Mouse (Mus musculus) frontal cortex, postnatal 14 days (tissue): Measurements from ENCODE around the gene Steap1.

Source experiments
- DNase-seq, 2 experiments: peaks; one replicate each; pipeline ENCODE4 v3.0.0; 2022; ENCODE audit warnings: low spot score in 2 of 2

The Steap1 gene

DNA sequence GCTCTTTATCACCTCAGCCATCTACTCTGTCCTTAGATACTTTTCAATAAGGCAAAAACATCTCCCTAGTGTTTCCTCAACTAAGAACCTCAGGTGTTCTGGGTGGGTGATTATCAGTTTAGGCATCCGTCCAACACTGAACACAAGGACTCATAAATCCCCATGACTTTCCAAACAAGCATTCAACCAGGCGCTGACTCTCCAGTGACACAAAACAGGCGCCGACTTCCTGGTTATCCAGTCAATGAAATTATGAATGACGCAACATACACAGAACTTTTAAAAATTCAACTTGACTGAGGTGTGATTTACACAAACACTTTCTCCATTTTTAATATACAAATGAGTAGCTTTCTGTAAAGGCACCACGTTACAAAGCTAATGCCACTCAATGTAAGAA lies 60.9 kb downstream of the Steap1 start:
- DNase-seq: no peak

DNA sequence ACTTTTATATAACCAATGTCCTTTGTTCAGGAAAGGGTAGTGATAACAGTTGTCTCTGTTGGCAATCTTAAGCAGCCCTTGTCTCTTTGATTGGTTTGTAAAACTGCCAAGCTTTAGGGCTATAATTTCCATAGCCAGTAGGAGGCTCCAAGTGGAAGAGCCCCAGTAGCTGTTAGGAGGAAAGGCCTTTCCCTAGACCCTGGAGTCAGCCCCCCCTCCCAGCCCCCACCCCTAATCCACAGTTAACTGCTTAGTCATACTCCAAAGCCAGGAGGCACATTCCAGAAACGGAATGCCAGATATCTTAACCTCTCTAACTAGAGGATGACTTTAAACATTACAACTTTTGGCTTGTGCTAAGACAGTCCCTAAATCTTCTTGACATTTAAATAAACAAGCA lies 62.2 kb downstream of the Steap1 start:
- no peak for DNase-seq
